Mouse (Mus musculus): Measurements from ENCODE around the gene Krtap5-4. TPM values are rescaled to one million over a fixed set of nuclear protein-coding genes. Genes with fewer than 3 reads are reported as not detected.
A peak's percentile ranks its signal among the peaks of the same experiment; 100 is the strongest.
"Not testable (repeated sequence)": the region's sequence is repeated elsewhere in the genome, so short reads cannot be mapped to it uniquely, and the experiment has no call there.

The Krtap5-4 gene
- polyA plus RNA-seq (2016; fragmentation: Nextera tagmentation; extraction: Ambion mirVana), result not detected in 2 replicates

- Histone ChIP-seq H3K4me3 (no peak within 1 kb of the TSS), H3K4me2 (replicated peaks) (no peak within 1 kb of the TSS), H3K27me3 (no peaks in the 10 kb centered on the region; the same call in 1 of the 2 replicates), H3K27ac (replicated peaks) (no peak within 1 kb of the TSS), H3K9ac (replicated peaks) (no peak within 1 kb of the TSS), H3K9me3 (no peaks in the 10 kb centered on the region), H3K36me3 (no peaks in the 10 kb centered on the region), H3K4me1 (no peaks in the 10 kb centered on the region)
- 74% methylated on average over 3 of the region's 3 CpGs for WGBS
- ATAC-seq (ENCODE audit: low FRiP score, low read depth), result no peak
These were observed at the start of gene Krtap5-4 for GRCm38 (mm10) chr7:142303249-142303648. Gene Krtap5-4 (plus strand): TSS chr7:142303549.

GRCm38 (mm10) chr7:142255517-142255916 is 47.8 kb upstream of the Krtap5-4 start:
- Histone ChIP-seq H3K4me2 (replicated peaks) (no peak overlapping the region), H3K9ac (replicated peaks) (no peak overlapping the region), H3K4me3 (no peak overlapping the region), H3K27ac (replicated peaks) (no peak overlapping the region), H3K9me3 (no peaks in the 10 kb centered on the region), H3K27me3 (0 out of 2 replicates have a peak, but pooled peaks cover 6% of the 10 kb centered on the region), H3K36me3 (no peaks in the 10 kb centered on the region), H3K4me1 (no peaks in the 10 kb centered on the region)
- no peak for ATAC-seq (ENCODE audit: low FRiP score, low read depth)
- 0% methylated on average over 2 of the region's 2 CpGs for WGBS

GRCm38 (mm10) chr7:142258254-142258653 is 45.1 kb upstream of the Krtap5-4 start, which contains the start of gene Gm2431:
Gene Gm2431 (minus strand): TSS chr7:142258354.
- WGBS, result 64% methylated on average over 1 of the region's 1 CpGs
- H3K4me2 ChIP-seq (replicated peaks); H3K9me3 ChIP-seq; H3K27ac ChIP-seq (replicated peaks); ATAC-seq (ENCODE audit: low FRiP score, low read depth); H3K9ac ChIP-seq (replicated peaks); H3K36me3 ChIP-seq; H3K4me3 ChIP-seq; H3K4me1 ChIP-seq; H3K27me3 ChIP-seq: not testable (repeated sequence)

GRCm38 (mm10) chr7:142274263-142274662 is 29.1 kb upstream of the Krtap5-4 start, which contains the start of gene Gm4559:
Gene Gm4559 (minus strand): TSS chr7:142274363.
- not testable (repeated sequence) for H3K9me3 ChIP-seq; H3K36me3 ChIP-seq; H3K4me3 ChIP-seq; H3K9ac ChIP-seq (replicated peaks); H3K27ac ChIP-seq (replicated peaks); H3K27me3 ChIP-seq; ATAC-seq (ENCODE audit: low FRiP score, low read depth); H3K4me1 ChIP-seq; H3K4me2 ChIP-seq (replicated peaks)

GRCm38 (mm10) chr7:142278183-142278582 is 25.2 kb upstream of the Krtap5-4 start:
- not testable (repeated sequence) for H3K9me3 ChIP-seq; H3K4me1 ChIP-seq; H3K27ac ChIP-seq (replicated peaks); H3K9ac ChIP-seq (replicated peaks); H3K4me3 ChIP-seq; ATAC-seq (ENCODE audit: low FRiP score, low read depth); H3K4me2 ChIP-seq (replicated peaks); H3K36me3 ChIP-seq
- WGBS, result 0% methylated on average over 3 of the region's 3 CpGs
- peaks cover 14% of the 10 kb centered on the region for H3K27me3 ChIP-seq

- not testable (repeated sequence) for H3K4me1 ChIP-seq; H3K4me3 ChIP-seq; H3K9me3 ChIP-seq; H3K4me2 ChIP-seq (replicated peaks); H3K9ac ChIP-seq (replicated peaks); H3K27ac ChIP-seq (replicated peaks); ATAC-seq (ENCODE audit: low FRiP score, low read depth); H3K36me3 ChIP-seq
- 68% methylated on average over 1 of the region's 1 CpGs for WGBS
- H3K27me3 ChIP-seq, result peaks cover 16% of the 10 kb centered on the region
These were observed 24.1 kb upstream of the Krtap5-4 start for GRCm38 (mm10) chr7:142279291-142279690.

- ATAC-seq (ENCODE audit: low FRiP score, low read depth), result not testable (repeated sequence)
These were observed 20.5 kb upstream of the Krtap5-4 start for GRCm38 (mm10) chr7:142282847-142283246.

GRCm38 (mm10) chr7:142284023-142284591 is 19.2 kb upstream of the Krtap5-4 start:
- WGBS, result under 1% methylated on average over 38 of the region's 38 CpGs
- Histone ChIP-seq H3K9ac (replicated peaks) (peak overlapping the region; percentile 55), H3K27me3 (peaks cover 16% of the 10 kb centered on the region), H3K36me3 (no peaks in the 10 kb centered on the region), H3K4me1 (peaks cover 3% of the 10 kb centered on the region; the same call in 1 of the 2 replicates), H3K4me2 (replicated peaks) (peak overlapping the region; percentile 75), H3K27ac (replicated peaks) (peak overlapping the region; percentile 40), H3K4me3 (peak overlapping the region; percentile 53), H3K9me3 (no peaks in the 10 kb centered on the region)
- peak; percentile 83 for ATAC-seq (ENCODE audit: low FRiP score, low read depth)

More at GRCm38 (mm10) chr7:142282847-142283246, 20.5 kb upstream of the Krtap5-4 start:
- 16% methylated on average over 2 of the region's 2 CpGs for WGBS
- H3K4me3 ChIP-seq; H3K9ac ChIP-seq (replicated peaks); H3K27ac ChIP-seq (replicated peaks); H3K9me3 ChIP-seq; H3K4me1 ChIP-seq; H3K36me3 ChIP-seq; H3K4me2 ChIP-seq (replicated peaks): not testable (repeated sequence)
- H3K27me3 ChIP-seq, result peaks cover 16% of the 10 kb centered on the region

GRCm38 (mm10) chr7:142284615-142285080 is 18.7 kb upstream of the Krtap5-4 start:
- H3K9ac ChIP-seq (replicated peaks), result peak overlapping the region; percentile 55
- peaks cover 16% of the 10 kb centered on the region for H3K27me3 ChIP-seq
- peaks cover 3% of the 10 kb centered on the region; the same call in 1 of the 2 replicates for H3K4me1 ChIP-seq
- H3K36me3 ChIP-seq, result no peaks in the 10 kb centered on the region
- H3K4me3 ChIP-seq, result peak overlapping the region; percentile 53
- H3K9me3 ChIP-seq, result no peaks in the 10 kb centered on the region
- H3K27ac ChIP-seq (replicated peaks), result peak overlapping the region; percentile 40
- WGBS, result under 1% methylated on average over 19 of the region's 19 CpGs
- H3K4me2 ChIP-seq (replicated peaks), result peak overlapping the region; percentile 75
- ATAC-seq (ENCODE audit: low FRiP score, low read depth), result peak; percentile 78

GRCm38 (mm10) chr7:142285130-142285835 is 18.1 kb upstream of the Krtap5-4 start:
- no peaks in the 10 kb centered on the region for H3K9me3 ChIP-seq
- 23% methylated on average over 23 of the region's 23 CpGs for WGBS
- peak overlapping the region; percentile 75 for H3K4me2 ChIP-seq (replicated peaks)
- peak overlapping the region; percentile 53 for H3K4me3 ChIP-seq
- H3K27ac ChIP-seq (replicated peaks), result peak overlapping the region; percentile 40; the same call in 1 of the 2 replicates
- H3K9ac ChIP-seq (replicated peaks), result no peak overlapping the region; the same call in 1 of the 2 replicates
- ATAC-seq (ENCODE audit: low FRiP score, low read depth), result peak; percentile 72
- H3K4me1 ChIP-seq, result peaks cover 3% of the 10 kb centered on the region; the same call in 1 of the 2 replicates
- no peaks in the 10 kb centered on the region for H3K36me3 ChIP-seq
- peaks cover 16% of the 10 kb centered on the region for H3K27me3 ChIP-seq

GRCm38 (mm10) chr7:142285910-142286612 is 17.3 kb upstream of the Krtap5-4 start:
- H3K27ac ChIP-seq (replicated peaks); H3K4me3 ChIP-seq; H3K4me1 ChIP-seq; H3K9me3 ChIP-seq; H3K9ac ChIP-seq (replicated peaks); ATAC-seq (ENCODE audit: low FRiP score, low read depth); H3K36me3 ChIP-seq; H3K4me2 ChIP-seq (replicated peaks): not testable (repeated sequence)
- peaks cover 16% of the 10 kb centered on the region for H3K27me3 ChIP-seq
- WGBS, result 78% methylated on average over 9 of the region's 9 CpGs

GRCm38 (mm10) chr7:142293851-142294250 is 9.5 kb upstream of the Krtap5-4 start:
- 2% methylated on average over 2 of the region's 2 CpGs for WGBS
- not testable (repeated sequence) for H3K9me3 ChIP-seq

More at GRCm38 (mm10) chr7:142293851-142294250, 9.5 kb upstream of the Krtap5-4 start:
- not testable (repeated sequence) for H3K36me3 ChIP-seq; H3K27ac ChIP-seq (replicated peaks); H3K4me1 ChIP-seq; H3K9ac ChIP-seq (replicated peaks); H3K4me3 ChIP-seq; H3K4me2 ChIP-seq (replicated peaks); ATAC-seq (ENCODE audit: low FRiP score, low read depth); H3K27me3 ChIP-seq

Data from midbrain, embryonic 12.5 days (tissue).